ENCODE assay signal across 18 mouse cellular contexts in genomic region chrX:11876636-11877035, GRCm38 (mm10).
DNase-seq lines count a peak whose midpoint lies in the region; ATAC-seq lines count a peak whose summit lies in the region.
"Had no signal": no experiment of that assay in that cellular context is flagged by ENCODE, and none has a peak within 500 bp of the region (broad histone marks: within the 10 kb centered on the region; RNA-seq: fewer than 3 reads in every experiment).

No protein-coding gene starts in this region.

- 0 out of 2 replicates have a peak, but pooled peaks have one; percentile 10 for ATAC-seq in cerebellum, adult (ENCODE audit: insufficient number of reproducible peaks, low FRiP score, low TSS enrichment)
- ATAC-seq: forebrain, embryonic 13.5 days; forebrain, embryonic 16.5 days; intestine, postnatal 0 days; Patski had no signal

- no peak for DNase-seq in cerebellum, adult 11 months
- DNase-seq in cerebellum, postnatal 10 days = peak; percentile 37 to 65
- DNase-seq in cerebellum, adult 8-10 months = no peak
- DNase-seq in gastrocnemius, adult 18-20 months (ENCODE audit: low spot score) = peak; percentile 11
- DNase-seq in gastrocnemius, adult 8-10 months (ENCODE audit: low spot score in 2 of 2) = no peak
- DNase-seq in 3134 (ENCODE audit: extremely low read depth, insufficient read length, low spot score) = peak; percentile 23
- DNase-seq in right cerebral cortex, adult 2 months (ENCODE audit: low spot score in 2 of 2) = no peak
- DNase-seq: adrenal gland, postnatal 14 days; B cell, adult 2 months; gastrocnemius, postnatal 10 days; gastrocnemius, postnatal 36 days; heart, adult 11 months; kidney, adult 2 months had no signal

Comparison
In these comparisons a context has a peak if more than half of its experiments do, and no peak if none do; other contexts are left out.
1. DNase-seq: peak in cerebellum, postnatal 10 days (2 of 2), gastrocnemius, adult 18-20 months (single experiment) and 3134 (single experiment); none in cerebellum, adult 11 months (single experiment), cerebellum, adult 8-10 months (single experiment), gastrocnemius, adult 8-10 months (0 of 2) and right cerebral cortex, adult 2 months (0 of 2).